Mouse (Mus musculus): ENCODE data around the gene Atp6v0d1.

Atp6v0d1 gene

GRCm38 (mm10) chr8:105536546-105536945, 29.3 kb downstream of the Atp6v0d1 start:
- DNase-seq, result no peak

GRCm38 (mm10) chr8:105533892-105534329, 31.9 kb downstream of the Atp6v0d1 start:
- DNase-seq, result peak; percentile 91

GRCm38 (mm10) chr8:105533439-105533838, 32.4 kb downstream of the Atp6v0d1 start:
- no peak for DNase-seq

- DNase-seq, result peak; percentile 85
These were observed 34.1 kb downstream of the Atp6v0d1 start for GRCm38 (mm10) chr8:105531774-105532173.

GRCm38 (mm10) chr8:105529271-105529670, 36.6 kb downstream of the Atp6v0d1 start:
- DNase-seq, result no peak

- DNase-seq, result no peak
These were observed 37.6 kb downstream of the Atp6v0d1 start for GRCm38 (mm10) chr8:105528206-105528605.

- no peak for DNase-seq
These were observed 38.7 kb downstream of the Atp6v0d1 start for GRCm38 (mm10) chr8:105527110-105527509.

- no peak for DNase-seq
These were observed 43.0 kb downstream of the Atp6v0d1 start for GRCm38 (mm10) chr8:105522890-105523289.

GRCm38 (mm10) chr8:105521995-105522769, 43.7 kb downstream of the Atp6v0d1 start:
- no peak for DNase-seq

- no peak for DNase-seq
These were observed 44.8 kb downstream of the Atp6v0d1 start for GRCm38 (mm10) chr8:105521061-105521460.

- DNase-seq, result no peak
These were observed 45.3 kb downstream of the Atp6v0d1 start for GRCm38 (mm10) chr8:105520521-105520920.

GRCm38 (mm10) chr8:105519591-105519990, 46.3 kb downstream of the Atp6v0d1 start:
- DNase-seq, result no peak

- DNase-seq, result peak; percentile 70
These were observed 47.2 kb downstream of the Atp6v0d1 start, which contains the start of gene Hsd11b2 for GRCm38 (mm10) chr8:105518436-105519313. Gene Hsd11b2 (plus strand): TSS chr8:105518755.

GRCm38 (mm10) chr8:105517346-105517745, 48.5 kb downstream of the Atp6v0d1 start:
- DNase-seq, result no peak

GRCm38 (mm10) chr8:105516018-105516645, 49.7 kb downstream of the Atp6v0d1 start:
- DNase-seq, result peak; percentile 79

- DNase-seq, result no peak
These were observed 51.2 kb downstream of the Atp6v0d1 start for GRCm38 (mm10) chr8:105514656-105515055.

- DNase-seq, result no peak
These were observed 51.7 kb downstream of the Atp6v0d1 start for GRCm38 (mm10) chr8:105514194-105514593.

GRCm38 (mm10) chr8:105509997-105510735, 55.7 kb downstream of the Atp6v0d1 start:
- no peak for DNase-seq

GRCm38 (mm10) chr8:105508758-105509157, 57.1 kb downstream of the Atp6v0d1 start:
- no peak for DNase-seq

GRCm38 (mm10) chr8:105506977-105507376, 58.9 kb downstream of the Atp6v0d1 start:
- DNase-seq, result no peak

GRCm38 (mm10) chr8:105504617-105505016, 61.2 kb downstream of the Atp6v0d1 start:
- no peak for DNase-seq

- peak; percentile 41 for DNase-seq
These were observed 66.1 kb downstream of the Atp6v0d1 start for GRCm38 (mm10) chr8:105499787-105500186.

All from thymus, postnatal 4 days (tissue).